Mouse (Mus musculus): ENCODE results near the gene Cbarp. TPM values are rescaled to one million over a fixed set of nuclear protein-coding genes. Genes with fewer than 3 reads are reported as not detected.

Gene Cbarp
- polyA plus RNA-seq, 1 experiment = 1.5 TPM

DNA sequence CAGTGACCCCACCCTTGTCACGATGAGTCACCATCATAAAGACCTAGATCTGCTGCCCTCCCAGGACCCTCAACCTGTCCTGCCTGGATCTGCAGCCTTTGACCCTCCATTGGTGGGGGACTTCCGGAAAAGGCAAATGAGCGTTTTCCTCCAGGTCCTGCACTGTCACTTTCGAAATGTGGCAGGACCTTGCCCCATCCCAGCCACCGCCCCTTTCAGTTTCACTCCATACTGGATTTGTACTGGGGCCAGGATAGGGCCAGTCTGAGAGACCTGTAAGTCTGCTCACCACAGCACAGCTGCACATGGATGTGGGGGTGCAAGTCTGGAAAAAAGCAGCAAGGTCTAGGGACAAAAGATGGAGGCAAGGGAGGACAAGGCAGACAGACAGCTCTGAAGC, 42.0 kb downstream of the Cbarp start:
- peak overlapping the region; percentile 98 for H3K27ac ChIP-seq (replicated peaks; ENCODE audit: low read depth, low read length)
- H3K4me1 ChIP-seq (ENCODE audit: control insufficient read depth, insufficient read depth, insufficient read length, low read length) = peaks cover 69% of the 10 kb centered on the region
- peak overlapping the region; percentile 9; the same call in 1 of the 2 replicates for H3K4me3 ChIP-seq (ENCODE audit: insufficient read depth, low read depth, low read length)

DNA sequence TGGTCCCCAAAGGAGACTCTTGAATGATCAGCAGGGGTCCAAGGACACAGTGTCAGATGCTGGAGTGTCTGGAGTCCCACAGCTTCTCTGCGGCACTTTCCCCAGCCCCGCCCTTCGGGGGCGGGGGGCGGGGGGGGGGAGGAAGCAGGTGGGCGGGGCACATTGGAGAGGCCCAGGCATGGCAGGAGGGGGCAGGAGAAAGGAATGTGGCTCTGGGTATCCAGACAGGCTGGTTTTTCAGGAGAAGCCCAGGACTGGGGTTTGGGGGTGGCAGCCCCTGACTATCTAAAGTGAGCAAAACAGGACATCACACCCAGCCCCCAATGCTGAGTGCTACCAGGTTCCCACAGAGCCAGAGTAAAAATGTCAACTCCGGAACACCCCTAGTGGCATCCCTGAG, 43.4 kb downstream of the Cbarp start:
- H3K4me1 ChIP-seq (ENCODE audit: control insufficient read depth, insufficient read depth, insufficient read length, low read length) = peaks cover 76% of the 10 kb centered on the region
- peak overlapping the region; percentile 3; the same call in 1 of the 2 replicates for H3K27ac ChIP-seq (replicated peaks; ENCODE audit: low read depth, low read length)
- no peak overlapping the region for H3K4me3 ChIP-seq (ENCODE audit: insufficient read depth, low read depth, low read length)

DNA sequence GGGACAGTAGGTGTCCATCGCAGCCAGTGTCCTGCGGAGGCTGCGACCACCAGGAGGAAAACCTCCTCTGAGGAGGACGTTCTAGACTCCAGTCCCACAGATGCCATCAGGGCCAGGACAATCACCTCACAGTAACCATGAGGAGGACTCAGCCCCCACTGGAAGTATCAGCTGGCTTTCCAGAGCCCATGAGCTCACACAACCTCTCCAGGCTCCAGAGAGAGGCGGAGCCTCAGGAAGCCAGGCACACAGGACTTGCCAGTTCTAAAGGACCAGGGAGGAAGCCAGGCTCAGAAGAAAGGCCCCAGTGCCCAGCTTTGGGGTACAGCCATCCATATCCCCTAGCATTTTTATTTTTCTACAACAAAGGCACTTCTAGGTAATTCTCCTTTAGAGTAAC, 45.1 kb downstream of the Cbarp start:
- H3K4me3 ChIP-seq (ENCODE audit: insufficient read depth, low read depth, low read length) = no peak overlapping the region
- peak overlapping the region; percentile 72 for H3K27ac ChIP-seq (replicated peaks; ENCODE audit: low read depth, low read length)
- H3K4me1 ChIP-seq (ENCODE audit: control insufficient read depth, insufficient read depth, insufficient read length, low read length) = peaks cover 70% of the 10 kb centered on the region

DNA sequence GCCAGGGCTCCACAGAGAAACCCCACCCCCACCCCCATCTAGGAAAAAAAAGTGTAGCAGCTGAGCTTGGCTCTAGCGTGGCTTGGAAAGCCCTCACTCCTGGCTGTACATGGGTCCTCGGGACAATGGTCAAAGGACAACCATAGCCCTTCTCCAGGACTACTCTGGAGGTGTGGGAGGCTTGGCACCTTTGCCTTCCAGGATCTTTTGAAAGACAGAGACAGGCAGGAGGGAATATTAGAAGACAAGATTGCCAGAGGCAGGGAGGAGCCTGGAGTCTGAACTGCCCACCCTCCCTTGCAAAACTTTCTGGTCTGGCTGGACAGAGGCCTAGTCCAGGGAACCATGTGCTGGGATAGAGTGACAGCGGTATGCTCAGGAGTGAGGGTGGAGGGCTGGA, 46.0 kb downstream of the Cbarp start:
- H3K4me3 ChIP-seq (ENCODE audit: insufficient read depth, low read depth, low read length) = no peak overlapping the region
- H3K27ac ChIP-seq (replicated peaks; ENCODE audit: low read depth, low read length) = peak overlapping the region; percentile 72
- peaks cover 61% of the 10 kb centered on the region for H3K4me1 ChIP-seq (ENCODE audit: control insufficient read depth, insufficient read depth, insufficient read length, low read length)

DNA sequence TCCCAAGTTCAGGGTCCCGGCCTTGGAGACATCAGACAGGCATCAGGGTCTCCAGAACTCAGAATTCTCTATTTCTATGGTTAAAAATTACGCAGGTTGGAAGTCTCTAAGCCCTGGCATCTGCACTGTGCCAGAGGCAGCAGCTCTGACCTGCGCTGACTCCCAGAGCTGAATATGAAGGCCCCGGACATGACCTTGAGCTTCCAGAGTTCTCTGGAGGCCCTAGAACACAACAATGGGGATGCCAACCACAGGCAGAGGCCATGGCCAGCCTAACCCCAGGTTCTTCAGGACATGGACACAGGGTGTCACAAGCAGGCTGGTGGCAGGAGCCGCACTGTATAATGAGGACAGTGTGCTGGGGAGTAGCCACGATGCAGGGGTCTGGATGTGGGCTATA, 46.5 kb downstream of the Cbarp start:
- H3K4me3 ChIP-seq (ENCODE audit: insufficient read depth, low read depth, low read length) = 0 out of 2 replicates have a peak overlapping the region, but pooled peaks have one; percentile 4
- peaks cover 57% of the 10 kb centered on the region for H3K4me1 ChIP-seq (ENCODE audit: control insufficient read depth, insufficient read depth, insufficient read length, low read length)
- peak overlapping the region; percentile 76 for H3K27ac ChIP-seq (replicated peaks; ENCODE audit: low read depth, low read length)

DNA sequence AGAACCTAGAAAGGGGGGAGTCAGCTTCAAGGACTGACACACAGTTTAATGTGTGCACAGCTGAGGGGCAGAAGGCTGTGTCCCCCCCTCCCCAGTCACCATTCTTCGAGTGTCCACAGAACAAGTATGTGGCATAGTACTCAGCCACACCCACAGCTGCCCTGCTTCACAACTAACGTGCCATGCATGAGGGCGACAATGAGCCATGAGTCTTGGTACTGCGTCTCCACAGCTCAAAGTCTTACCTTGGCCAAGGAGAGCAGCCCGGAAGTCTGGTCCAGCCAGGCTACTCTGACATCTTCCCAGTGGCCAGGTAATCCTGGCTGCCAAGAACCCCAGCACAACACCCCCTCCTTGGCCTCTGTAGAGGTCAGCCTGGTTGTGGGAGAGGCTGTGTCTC, 47.9 kb downstream of the Cbarp start:
- Histone ChIP-seq H3K27ac (replicated peaks; ENCODE audit: low read depth, low read length) (peak overlapping the region; percentile 76), H3K4me3 (ENCODE audit: insufficient read depth, low read depth, low read length) (no peak overlapping the region), H3K4me1 (ENCODE audit: control insufficient read depth, insufficient read depth, insufficient read length, low read length) (peaks cover 51% of the 10 kb centered on the region)

DNA sequence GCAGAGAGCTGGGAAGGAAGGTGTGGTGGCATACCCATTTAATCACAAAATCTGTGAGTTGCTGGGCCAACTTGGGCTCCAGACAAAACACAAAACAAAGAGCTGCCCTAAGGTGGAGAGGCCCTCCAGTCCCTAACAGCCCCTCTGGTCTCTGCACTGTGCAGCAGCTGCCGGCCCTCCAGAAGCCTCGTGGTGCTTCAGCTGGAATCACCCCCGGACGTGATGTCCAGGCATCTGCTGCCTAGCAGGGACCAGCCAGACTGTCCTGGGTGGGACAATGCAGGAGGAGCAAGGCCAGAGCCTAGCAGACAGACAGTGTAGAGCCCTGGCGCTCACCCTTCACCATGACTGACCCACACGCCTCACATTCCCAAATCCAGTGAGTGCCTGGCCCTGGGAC, 49.1 kb downstream of the Cbarp start:
- Histone ChIP-seq H3K4me3 (ENCODE audit: insufficient read depth, low read depth, low read length) (no peak overlapping the region), H3K4me1 (ENCODE audit: control insufficient read depth, insufficient read depth, insufficient read length, low read length) (peaks cover 52% of the 10 kb centered on the region), H3K27ac (replicated peaks; ENCODE audit: low read depth, low read length) (peak overlapping the region; percentile 25; the same call in 1 of the 2 replicates)

DNA sequence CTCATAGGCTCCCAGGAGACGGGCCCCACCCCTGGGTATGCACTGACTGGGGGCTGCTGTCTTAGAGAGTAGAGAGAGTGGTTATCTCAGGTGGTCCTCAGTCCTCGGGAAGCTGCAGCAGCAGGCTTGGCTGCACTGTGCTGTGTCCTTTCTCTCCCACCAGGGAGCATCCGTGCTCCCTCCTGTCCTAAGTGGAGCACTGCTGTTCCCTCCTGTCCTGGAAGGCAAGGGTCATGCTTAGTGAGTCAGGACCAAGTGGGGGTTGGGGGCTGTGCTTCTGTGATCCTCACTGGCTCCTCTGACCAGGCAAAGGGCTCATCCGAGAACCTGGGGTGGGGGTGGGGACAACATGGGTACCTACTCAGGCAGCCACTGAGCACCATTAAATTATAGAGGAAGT, 51.5 kb downstream of the Cbarp start:
- Histone ChIP-seq H3K27ac (replicated peaks; ENCODE audit: low read depth, low read length) (no peak overlapping the region), H3K4me1 (ENCODE audit: control insufficient read depth, insufficient read depth, insufficient read length, low read length) (peaks cover 50% of the 10 kb centered on the region), H3K4me3 (ENCODE audit: insufficient read depth, low read depth, low read length) (no peak overlapping the region)

DNA sequence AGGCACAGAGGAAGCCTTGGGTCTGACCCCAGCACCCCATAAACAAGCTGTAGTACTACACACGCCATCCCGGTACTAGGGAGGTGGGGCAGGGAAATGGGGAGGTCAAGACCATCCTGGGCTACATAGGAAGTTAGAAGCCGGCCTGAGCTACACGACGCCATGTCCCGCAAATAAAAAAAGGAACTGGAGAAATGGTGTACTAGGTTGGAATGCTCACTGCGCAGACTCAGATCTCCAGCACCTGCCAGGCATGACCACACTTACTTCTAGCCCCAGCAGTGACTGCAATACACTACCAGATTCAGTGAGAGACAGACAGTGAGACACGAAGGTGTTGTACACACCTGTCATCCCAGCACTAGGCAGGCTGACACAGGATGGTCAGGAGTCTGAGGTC, 53.2 kb downstream of the Cbarp start:
- Histone ChIP-seq H3K4me1 (ENCODE audit: control insufficient read depth, insufficient read depth, insufficient read length, low read length) (peaks cover 37% of the 10 kb centered on the region), H3K27ac (replicated peaks; ENCODE audit: low read depth, low read length) (peak overlapping the region; percentile 24; the same call in 1 of the 2 replicates), H3K4me3 (ENCODE audit: insufficient read depth, low read depth, low read length) (no peak overlapping the region)

DNA sequence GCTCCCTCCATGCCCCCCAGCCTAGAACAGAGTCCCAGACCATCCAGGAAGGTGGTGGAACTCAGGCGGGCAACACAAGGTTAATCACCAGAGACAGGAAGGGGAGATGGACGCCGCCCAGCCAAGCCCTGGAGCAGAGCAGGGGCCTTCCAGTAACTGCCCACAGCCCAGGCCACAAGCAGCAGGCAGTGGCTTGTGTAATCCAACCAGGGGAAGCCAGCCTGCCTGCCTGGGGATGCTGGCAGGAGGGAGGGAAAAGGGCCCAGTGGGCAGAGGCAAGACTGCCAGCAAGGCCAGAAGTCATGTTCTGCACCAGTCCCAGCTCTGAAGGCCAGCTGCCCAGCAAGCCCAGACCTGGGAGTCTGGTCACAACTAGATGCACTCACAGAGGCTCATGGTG, 53.8 kb downstream of the Cbarp start:
- H3K27ac ChIP-seq (replicated peaks; ENCODE audit: low read depth, low read length) = peak overlapping the region; percentile 40
- peaks cover 33% of the 10 kb centered on the region for H3K4me1 ChIP-seq (ENCODE audit: control insufficient read depth, insufficient read depth, insufficient read length, low read length)
- H3K4me3 ChIP-seq (ENCODE audit: insufficient read depth, low read depth, low read length) = no peak overlapping the region

DNA sequence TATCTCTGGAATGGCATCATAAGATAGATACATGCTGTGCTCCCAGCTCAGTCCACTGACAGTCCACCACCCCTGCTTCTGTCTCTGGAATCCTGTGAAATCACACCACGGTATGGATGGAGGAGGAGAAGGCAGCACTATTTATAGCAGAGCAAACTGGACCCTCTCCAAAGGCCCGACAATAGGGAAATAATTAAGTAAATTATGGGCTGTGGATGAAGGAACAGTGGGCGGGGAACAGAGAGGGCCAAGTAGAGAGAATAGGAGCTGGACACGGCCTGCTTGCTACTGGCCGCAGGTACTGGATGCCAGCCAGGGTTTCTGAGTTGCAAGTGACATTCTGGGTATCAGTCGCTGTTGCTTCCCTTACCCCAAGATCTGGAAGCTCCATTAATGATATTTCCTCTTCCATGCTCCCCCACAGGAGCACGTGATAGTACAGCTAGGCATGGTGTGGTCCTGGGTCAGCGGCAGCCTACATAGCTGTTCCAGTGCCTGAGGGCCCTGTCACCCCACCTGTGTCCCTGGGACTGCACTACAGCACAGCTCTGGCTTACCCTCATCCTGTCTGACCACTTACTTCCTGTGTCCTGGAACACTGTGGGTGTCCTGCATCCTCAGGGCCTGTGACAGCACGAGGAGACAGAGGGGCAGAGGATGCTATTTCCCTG, 55.7 kb downstream of the Cbarp start:
- H3K4me1 ChIP-seq (ENCODE audit: control insufficient read depth, insufficient read depth, insufficient read length, low read length) = peaks cover 32% of the 10 kb centered on the region
- H3K4me3 ChIP-seq (ENCODE audit: insufficient read depth, low read depth, low read length) = no peak overlapping the region
- peak overlapping the region; percentile 15; the same call in 1 of the 2 replicates for H3K27ac ChIP-seq (replicated peaks; ENCODE audit: low read depth, low read length)

DNA sequence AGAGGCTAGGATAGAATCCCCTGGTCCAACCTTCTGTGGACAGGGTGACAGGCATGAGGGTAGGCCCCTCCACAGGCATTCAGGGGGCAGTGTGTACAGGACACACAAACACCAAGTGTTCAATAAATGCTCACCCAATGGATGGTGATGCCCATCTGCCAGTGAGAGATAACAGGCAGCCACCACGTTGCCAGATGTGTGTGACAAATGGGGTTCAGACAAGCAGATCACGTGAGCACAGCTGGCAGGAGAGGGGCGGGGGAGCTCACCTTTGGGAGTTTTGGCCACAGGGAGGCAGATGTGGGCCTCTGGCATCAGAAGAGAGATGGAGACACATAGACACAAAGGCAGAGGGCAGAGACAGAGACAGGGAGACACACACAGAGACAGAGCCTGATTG, 59.6 kb downstream of the Cbarp start:
- Histone ChIP-seq H3K4me3 (ENCODE audit: insufficient read depth, low read depth, low read length) (no peak overlapping the region), H3K4me1 (ENCODE audit: control insufficient read depth, insufficient read depth, insufficient read length, low read length) (peaks cover 11% of the 10 kb centered on the region)

More for the DNA sequence above, 59.6 kb downstream of the Cbarp start:
- no peak overlapping the region for H3K27ac ChIP-seq (replicated peaks; ENCODE audit: low read depth, low read length)

Other genes starting within 250 kb of the Cbarp start
- 1,172 and 3,758 TPM in 2 replicates for gene Cfd, start 250.0 kb downstream of the Cbarp start, polyA plus RNA-seq (2012; ENCODE audit: insufficient read depth, insufficient read length, missing spikeins)
- 11.2 and 12.9 TPM in 2 replicates for gene Med16, start 231.9 kb downstream of the Cbarp start, polyA plus RNA-seq (2012; ENCODE audit: insufficient read depth, insufficient read length, missing spikeins)
- not detected in 2 replicates for gene Gm26602, start 230.0 kb downstream of the Cbarp start, polyA plus RNA-seq (2012; ENCODE audit: insufficient read depth, insufficient read length, missing spikeins)
- 0.38 and 0.63 TPM in 2 replicates for gene Kiss1r, start 223.9 kb downstream of the Cbarp start, polyA plus RNA-seq (2012; ENCODE audit: insufficient read depth, insufficient read length, missing spikeins)
- gene R3hdm4, start 219.6 kb downstream of the Cbarp start, polyA plus RNA-seq (2012; ENCODE audit: insufficient read depth, insufficient read length, missing spikeins) = 55.0 and 60.7 TPM in 2 replicates
- gene Arid3a, start 213.8 kb downstream of the Cbarp start, polyA plus RNA-seq (2012; ENCODE audit: insufficient read depth, insufficient read length, missing spikeins) = 1.3 and 2.9 TPM in 2 replicates
- 25.6 and 44.7 TPM in 2 replicates for gene Wdr18, start 180.7 kb downstream of the Cbarp start, polyA plus RNA-seq (2012; ENCODE audit: insufficient read depth, insufficient read length, missing spikeins)
- gene Grin3b, start 170.1 kb downstream of the Cbarp start, polyA plus RNA-seq (2012; ENCODE audit: insufficient read depth, insufficient read length, missing spikeins) = not detected in 2 replicates
- gene Tmem259, start 156.5 kb downstream of the Cbarp start, polyA plus RNA-seq (2012; ENCODE audit: insufficient read depth, insufficient read length, missing spikeins) = 69.8 and 75.4 TPM in 2 replicates
- gene Cnn2, start 152.3 kb downstream of the Cbarp start, polyA plus RNA-seq (2012; ENCODE audit: insufficient read depth, insufficient read length, missing spikeins) = 6.4 and 10.3 TPM in 2 replicates
- gene Abca7, start 144.3 kb downstream of the Cbarp start, polyA plus RNA-seq (2012; ENCODE audit: insufficient read depth, insufficient read length, missing spikeins) = 5.1 and 5.4 TPM in 2 replicates
- 1.8 and 2.6 TPM in 2 replicates for gene Arhgap45, start 124.2 kb downstream of the Cbarp start, polyA plus RNA-seq (2012; ENCODE audit: insufficient read depth, insufficient read length, missing spikeins)
- gene Polr2e, start 101.0 kb downstream of the Cbarp start, polyA plus RNA-seq (2012; ENCODE audit: insufficient read depth, insufficient read length, missing spikeins) = 78.3 and 85.8 TPM in 2 replicates
- gene Gpx4, start 93.7 kb downstream of the Cbarp start, polyA plus RNA-seq (2012; ENCODE audit: insufficient read depth, insufficient read length, missing spikeins) = 2,282 and 3,621 TPM in 2 replicates
- gene Sbno2, start 35.3 kb downstream of the Cbarp start, polyA plus RNA-seq (2012; ENCODE audit: insufficient read depth, insufficient read length, missing spikeins) = 14.3 and 16.2 TPM in 2 replicates
- 113 and 121 TPM in 2 replicates for gene Stk11, start 25.0 kb downstream of the Cbarp start, polyA plus RNA-seq (2012; ENCODE audit: insufficient read depth, insufficient read length, missing spikeins)
- gene Atp5d, start 2.2 kb downstream of the Cbarp start, polyA plus RNA-seq (2012; ENCODE audit: insufficient read depth, insufficient read length, missing spikeins) = 1,146 and 1,395 TPM in 2 replicates
- 25.5 and 31.6 TPM in 2 replicates for gene Midn, start 7.4 kb upstream of the Cbarp start, polyA plus RNA-seq (2012; ENCODE audit: insufficient read depth, insufficient read length, missing spikeins)
- 15.1 and 27.5 TPM in 2 replicates for gene Cirbp, start 25.1 kb upstream of the Cbarp start, polyA plus RNA-seq (2012; ENCODE audit: insufficient read depth, insufficient read length, missing spikeins)
- 10.9 and 14.9 TPM in 2 replicates for gene 1600002K03Rik, start 32.1 kb upstream of the Cbarp start, polyA plus RNA-seq (2012; ENCODE audit: insufficient read depth, insufficient read length, missing spikeins)
- gene Efna2, start 38.6 kb upstream of the Cbarp start, polyA plus RNA-seq (2012; ENCODE audit: insufficient read depth, insufficient read length, missing spikeins) = 1.0 and 1.1 TPM in 2 replicates
- 9.7 and 11.1 TPM in 2 replicates for gene Mum1, start 85.6 kb upstream of the Cbarp start, polyA plus RNA-seq (2012; ENCODE audit: insufficient read depth, insufficient read length, missing spikeins)
- gene Ndufs7, start 108.3 kb upstream of the Cbarp start, polyA plus RNA-seq (2012; ENCODE audit: insufficient read depth, insufficient read length, missing spikeins) = 732 and 1,152 TPM in 2 replicates
- gene Gamt, start 120.2 kb upstream of the Cbarp start, polyA plus RNA-seq (2012; ENCODE audit: insufficient read depth, insufficient read length, missing spikeins) = 10.5 and 17.8 TPM in 2 replicates
- 51.6 and 76.7 TPM in 2 replicates for gene Dazap1, start 120.7 kb upstream of the Cbarp start, polyA plus RNA-seq (2012; ENCODE audit: insufficient read depth, insufficient read length, missing spikeins)
- 1,089 and 1,107 TPM in 2 replicates for gene Rps15, start 151.6 kb upstream of the Cbarp start, polyA plus RNA-seq (2012; ENCODE audit: insufficient read depth, insufficient read length, missing spikeins)
- 0.38 TPM in 1 of 2 replicates, not detected in the other for gene Apc2, start 155.1 kb upstream of the Cbarp start, polyA plus RNA-seq (2012; ENCODE audit: insufficient read depth, insufficient read length, missing spikeins)
- gene 2310011J03Rik, start 179.7 kb upstream of the Cbarp start, polyA plus RNA-seq (2012; ENCODE audit: insufficient read depth, insufficient read length, missing spikeins) = 24.3 and 25.7 TPM in 2 replicates
- 4.3 and 7.8 TPM in 2 replicates for gene Pcsk4, start 188.7 kb upstream of the Cbarp start, polyA plus RNA-seq (2012; ENCODE audit: insufficient read depth, insufficient read length, missing spikeins)
- gene Reep6, start 189.1 kb upstream of the Cbarp start, polyA plus RNA-seq (2012; ENCODE audit: insufficient read depth, insufficient read length, missing spikeins) = 15.7 and 17.7 TPM in 2 replicates
- 2.9 and 4.2 TPM in 2 replicates for gene Adamtsl5, start 207.6 kb upstream of the Cbarp start, polyA plus RNA-seq (2012; ENCODE audit: insufficient read depth, insufficient read length, missing spikeins)
- not detected in 2 replicates for gene Plk5, start 215.6 kb upstream of the Cbarp start, polyA plus RNA-seq (2012; ENCODE audit: insufficient read depth, insufficient read length, missing spikeins)
- 3.3 and 3.7 TPM in 2 replicates for gene Mex3d, start 246.8 kb upstream of the Cbarp start, polyA plus RNA-seq (2012; ENCODE audit: insufficient read depth, insufficient read length, missing spikeins)